Mouse (Mus musculus) cortical plate, adult 2 months (tissue): ENCODE results near the gene Kirrel. TPM values are rescaled to one million over a fixed set of nuclear protein-coding genes. Genes with fewer than 3 reads are reported as not detected.

Experiments
- H3K27ac ChIP-seq: fragments of 200-500 bp; 2 replicates; pipeline ENCODE4 v1.5.1; 2012; ENCODE audit warnings: low read length, control low read depth, inconsistent platforms; ENCODE audit not compliant: insufficient read depth
- H3K4me1 ChIP-seq: fragments of 200-500 bp; 2 replicates; pipeline ENCODE4 v1.6.1; 2011; ENCODE audit warnings: low read length; ENCODE audit not compliant: control insufficient read depth, insufficient read depth
- H3K4me3 ChIP-seq: fragments of 200-500 bp; 2 replicates; pipeline ENCODE4 v1.5.1; 2011; ENCODE audit warnings: mild to moderate bottlenecking, low read length, control low read depth; ENCODE audit not compliant: insufficient read depth
- CTCF ChIP-seq: fragments of 200-500 bp; IDR thresholded peaks from 2 replicates; pipeline ENCODE4 v1.5.1; 2011; ENCODE audit warnings: mild to moderate bottlenecking, control low read depth, low read length; ENCODE audit not compliant: insufficient read depth; ENCODE audit errors: extremely low read depth
- POLR2A ChIP-seq: fragments of 200-500 bp; IDR thresholded peaks from 2 replicates; pipeline ENCODE4 v1.6.1; 2011; ENCODE audit warnings: mild to moderate bottlenecking, low read length, control low read depth; ENCODE audit not compliant: insufficient read depth; ENCODE audit errors: extremely low read depth
- polyA plus RNA-seq: library from polyadenylated mRNA; depleted of rRNA; stranded (reverse); fragments of >200 nt; gene quantifications from 2 replicates; pipeline ENCODE4 v1.2.3, GENCODE M21; 2012

Kirrel gene
- polyA plus RNA-seq, 1 experiment: 3.1 TPM

DNA sequence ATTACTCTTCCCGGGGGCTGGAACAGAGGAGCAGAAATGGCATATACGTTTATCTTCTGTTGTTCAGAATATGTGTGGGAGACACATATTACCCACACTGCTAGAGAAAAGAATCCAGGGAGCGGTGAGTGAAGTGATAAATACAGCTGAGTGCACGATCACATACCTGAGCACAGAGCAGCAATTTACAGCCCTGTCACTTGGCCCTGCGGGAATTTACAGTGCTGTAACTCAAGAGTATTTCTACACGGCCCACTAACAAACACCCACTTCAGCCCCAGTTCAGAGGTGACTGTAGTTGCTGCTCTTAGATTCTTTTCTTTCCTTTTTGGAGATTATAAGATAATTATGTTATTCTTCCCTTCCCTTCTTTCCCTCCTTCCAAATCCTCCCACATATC, 18.8 kb upstream of the Kirrel start:
- H3K27ac ChIP-seq: no peak overlapping the region
- H3K4me1 ChIP-seq: no peaks in the 10 kb centered on the region
- TF ChIP-seq POLR2A: no peak
- TF ChIP-seq CTCF: no peak
- H3K4me3 ChIP-seq: no peak overlapping the region

DNA sequence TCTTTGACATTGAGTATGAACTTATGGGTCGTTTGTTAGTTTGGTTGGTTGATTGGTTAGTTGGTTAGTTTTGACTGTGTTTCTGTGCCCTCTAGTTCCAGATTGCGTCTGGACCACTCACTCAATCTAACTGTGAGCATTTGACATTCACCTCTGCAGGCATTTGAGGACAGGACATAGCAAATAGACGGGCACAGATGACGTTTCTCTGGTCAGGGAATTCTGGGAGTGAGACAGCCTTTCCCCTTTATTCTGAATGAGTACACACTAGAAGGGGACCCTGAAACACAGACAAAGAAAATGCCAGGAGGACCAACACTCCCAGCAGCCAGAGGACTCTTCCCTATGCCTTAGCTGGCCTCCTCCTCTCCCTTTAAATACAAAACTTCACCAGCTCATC, 2.1 kb upstream of the Kirrel start:
- Histone ChIP-seq H3K4me1 (no peaks in the 10 kb centered on the region; the same call in 1 of the 2 replicates), H3K4me3 (no peak overlapping the region), H3K27ac (no peak overlapping the region)
- TF ChIP-seq POLR2A (no peak), CTCF (no peak)

DNA sequence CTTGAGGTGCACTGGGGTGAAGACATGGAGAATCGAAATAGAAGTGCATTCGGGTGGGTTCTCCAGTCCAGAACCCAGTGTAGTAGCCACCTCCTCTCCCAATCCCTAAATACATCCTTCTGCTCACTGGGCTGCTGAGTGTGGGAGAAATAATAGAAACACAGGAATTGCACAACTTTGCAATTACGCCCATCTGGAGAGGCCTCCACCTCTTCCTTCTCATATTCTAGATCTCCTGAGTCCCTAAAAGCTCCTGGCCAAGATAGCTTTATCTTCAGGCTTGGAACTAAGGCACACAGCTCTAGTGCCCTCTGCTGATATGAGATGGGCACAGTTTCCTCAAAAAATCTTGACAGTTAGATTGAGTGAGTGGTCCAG, 880 bp upstream of the Kirrel start:
- H3K4me3 ChIP-seq: no peak overlapping the region
- no peaks in the 10 kb centered on the region; the same call in 1 of the 2 replicates for H3K4me1 ChIP-seq
- no peak overlapping the region for H3K27ac ChIP-seq
- peak; percentile 72 for TF ChIP-seq CTCF
- no peak for TF ChIP-seq POLR2A

DNA sequence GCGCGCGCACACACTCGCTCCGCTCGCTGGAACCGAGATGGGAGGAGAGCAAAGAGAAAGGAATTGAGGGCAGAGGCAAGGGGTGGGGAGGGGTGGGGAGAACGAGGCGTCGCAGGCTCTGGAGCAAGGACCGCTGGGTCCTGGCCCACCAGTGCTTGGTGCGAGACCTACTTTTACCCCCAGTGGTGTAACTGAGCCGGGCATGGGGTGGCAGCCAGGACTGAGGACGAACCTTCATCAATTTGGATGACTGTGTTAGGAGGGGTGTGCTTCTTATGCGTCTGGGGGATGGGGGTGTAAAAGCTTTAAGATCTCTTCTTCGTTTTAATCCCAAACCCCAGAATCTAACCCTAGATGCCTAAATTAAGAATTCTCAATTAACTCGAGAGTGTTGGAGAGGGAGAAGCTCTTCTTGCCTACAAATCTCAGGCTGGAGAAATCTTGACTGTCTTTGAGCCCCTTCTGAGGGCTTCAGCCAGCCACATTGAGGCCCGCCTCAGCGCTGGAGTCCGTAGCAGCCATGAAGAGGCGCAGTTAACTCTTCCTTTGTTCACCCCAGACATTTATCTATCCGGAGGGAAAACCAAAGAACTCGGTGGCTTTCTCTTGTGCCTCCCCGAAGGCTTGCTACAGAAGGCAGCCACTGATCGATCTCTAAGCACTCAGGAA, 356 bp upstream of the Kirrel start:
- Histone ChIP-seq H3K27ac (no peak overlapping the region), H3K4me1 (no peaks in the 10 kb centered on the region; the same call in 1 of the 2 replicates), H3K4me3 (peak overlapping the region; percentile 44)
- TF ChIP-seq CTCF: no peak
- TF ChIP-seq POLR2A: no peak

DNA sequence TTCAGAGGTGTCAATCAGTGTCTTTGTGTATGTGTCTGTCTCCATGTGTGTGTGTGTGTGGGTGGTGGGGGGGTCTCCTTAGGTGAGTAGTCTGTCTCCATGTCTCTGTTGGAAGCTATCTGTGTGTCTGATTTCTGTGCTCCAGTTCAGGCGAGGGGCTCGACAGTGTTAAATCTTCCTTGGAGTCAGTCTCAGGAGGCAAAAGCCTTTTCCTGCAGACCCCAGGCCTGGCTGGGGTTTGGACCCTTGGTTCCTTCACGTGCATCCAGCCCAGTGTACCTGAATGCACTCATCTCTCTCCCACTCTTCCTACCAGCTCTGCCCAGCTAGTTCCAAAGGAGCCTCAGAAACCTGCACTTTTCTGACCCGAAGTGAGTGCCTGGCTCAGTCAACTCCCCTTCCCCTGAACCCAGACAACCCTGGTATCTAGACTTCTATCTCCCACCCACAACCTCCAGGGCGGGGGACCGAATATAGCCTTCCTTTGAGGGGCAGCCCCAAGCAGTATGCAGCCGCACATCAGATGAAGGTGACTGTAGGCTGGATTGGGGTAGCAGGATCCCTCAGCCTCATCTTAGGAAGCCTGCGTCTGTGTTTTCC, 961 bp downstream of the Kirrel start:
- H3K27ac ChIP-seq: no peak overlapping the region
- H3K4me1 ChIP-seq: no peaks in the 10 kb centered on the region; the same call in 1 of the 2 replicates
- TF ChIP-seq POLR2A: no peak
- TF ChIP-seq CTCF: no peak
- H3K4me3 ChIP-seq: peak overlapping the region; percentile 44

DNA sequence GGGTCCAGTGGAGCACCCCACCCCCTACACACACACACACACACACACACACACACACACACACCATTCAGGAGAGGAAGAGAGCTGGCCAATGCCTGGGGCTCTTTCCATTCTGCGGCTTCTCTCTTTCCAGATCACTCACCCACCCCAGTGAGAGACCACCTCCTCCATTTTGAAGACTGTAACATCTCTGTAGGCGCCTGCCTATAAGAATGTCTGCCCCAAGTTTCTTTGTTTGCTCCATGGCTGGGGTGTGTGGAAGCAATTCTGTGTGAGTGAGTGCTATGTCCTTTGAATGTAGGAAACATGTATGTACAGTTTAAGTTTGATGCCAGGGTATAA, 1.5 kb downstream of the Kirrel start:
- Histone ChIP-seq H3K4me1 (no peaks in the 10 kb centered on the region; the same call in 1 of the 2 replicates), H3K4me3 (peak overlapping the region; percentile 25), H3K27ac (no peak overlapping the region)
- TF ChIP-seq POLR2A: no peak
- no peak for TF ChIP-seq CTCF

DNA sequence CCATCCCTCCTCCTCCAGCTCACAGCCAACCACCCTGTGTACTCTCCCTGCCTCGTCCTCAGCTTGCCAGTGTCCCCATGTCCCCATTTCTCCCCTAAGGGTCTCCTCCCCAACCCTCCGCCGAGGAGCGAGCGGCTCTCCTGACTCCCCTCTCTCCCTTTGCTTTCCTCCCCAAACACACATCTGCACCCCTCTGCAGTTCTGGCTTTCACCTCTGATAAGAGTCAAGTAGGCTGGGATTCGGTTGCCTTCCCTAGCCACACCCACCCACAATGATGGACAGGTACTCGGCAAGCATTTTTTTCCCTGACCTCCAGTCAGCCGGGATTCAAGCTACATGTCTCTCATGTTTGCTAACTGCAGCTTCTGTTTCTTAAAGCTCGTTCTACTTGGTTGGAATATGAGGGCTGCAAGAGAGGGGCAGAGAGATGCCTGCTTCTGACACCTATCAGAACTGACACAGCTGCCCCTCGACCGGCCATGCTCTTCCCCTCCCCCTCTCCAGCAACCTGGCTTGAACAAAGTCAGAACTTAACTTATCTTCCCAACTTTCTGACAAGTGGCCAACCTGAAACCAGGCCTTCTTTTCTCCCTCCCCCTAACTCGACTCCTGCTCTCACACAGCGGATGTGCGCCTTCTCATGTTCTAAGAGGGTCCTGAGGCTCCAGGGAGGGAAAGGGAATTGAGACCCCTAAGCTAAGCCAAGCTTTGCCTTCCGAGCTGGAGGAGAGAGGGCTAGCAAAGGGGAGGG, 2.0 kb downstream of the Kirrel start:
- H3K4me1 ChIP-seq: no peaks in the 10 kb centered on the region; the same call in 1 of the 2 replicates

DNA sequence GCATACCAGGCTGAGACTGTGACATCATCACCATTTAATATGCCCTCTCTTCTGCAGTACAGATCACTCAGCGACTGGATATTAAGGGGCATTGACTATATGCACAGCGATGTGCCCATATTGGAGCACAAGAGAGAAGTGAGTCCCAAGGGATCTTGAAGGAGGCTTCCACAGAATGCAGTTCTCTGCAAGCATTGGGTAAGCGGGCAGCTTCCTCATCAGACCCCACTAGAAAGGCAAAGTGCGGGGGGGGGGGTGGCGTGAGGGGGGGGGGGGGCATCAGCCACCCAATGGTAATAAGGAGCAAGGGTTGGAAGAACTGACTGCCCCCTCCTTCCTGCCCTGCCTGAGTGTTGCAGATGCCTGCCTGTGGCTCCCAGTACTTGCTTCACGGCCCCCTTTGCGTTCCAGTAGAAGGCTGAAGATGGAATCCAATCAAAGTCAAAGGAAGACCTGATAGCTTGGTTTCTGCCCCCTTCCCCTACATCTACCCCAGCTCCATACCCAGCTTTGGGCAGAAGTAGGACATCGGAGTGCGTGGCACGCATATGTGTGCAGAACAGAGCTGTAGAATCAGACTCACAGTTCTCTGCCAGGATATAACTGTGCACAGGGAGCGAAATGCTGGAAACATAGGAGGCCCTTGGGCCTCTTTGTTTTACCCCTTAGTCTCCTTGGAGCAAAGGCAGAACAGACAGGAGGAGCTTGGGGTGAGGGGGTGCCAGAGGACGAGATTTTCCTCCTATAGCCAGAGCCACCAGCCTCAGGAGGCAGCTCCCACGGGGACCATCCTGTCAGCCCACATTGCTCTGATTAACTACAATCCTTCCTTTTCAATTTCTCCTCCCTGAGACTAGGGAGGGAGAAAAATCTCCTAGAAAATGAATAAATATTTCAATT, 3.1 kb downstream of the Kirrel start:
- H3K4me3 ChIP-seq: peak overlapping the region; percentile 25; the same call in 1 of the 2 replicates
- TF ChIP-seq POLR2A: no peak
- TF ChIP-seq CTCF: no peak
- H3K27ac ChIP-seq: no peak overlapping the region
- no peaks in the 10 kb centered on the region; the same call in 1 of the 2 replicates for H3K4me1 ChIP-seq

More for the DNA sequence above, 2.0 kb downstream of the Kirrel start:
- no peak overlapping the region for H3K27ac ChIP-seq
- TF ChIP-seq POLR2A (no peak), CTCF (no peak)
- peak overlapping the region; percentile 25 for H3K4me3 ChIP-seq

DNA sequence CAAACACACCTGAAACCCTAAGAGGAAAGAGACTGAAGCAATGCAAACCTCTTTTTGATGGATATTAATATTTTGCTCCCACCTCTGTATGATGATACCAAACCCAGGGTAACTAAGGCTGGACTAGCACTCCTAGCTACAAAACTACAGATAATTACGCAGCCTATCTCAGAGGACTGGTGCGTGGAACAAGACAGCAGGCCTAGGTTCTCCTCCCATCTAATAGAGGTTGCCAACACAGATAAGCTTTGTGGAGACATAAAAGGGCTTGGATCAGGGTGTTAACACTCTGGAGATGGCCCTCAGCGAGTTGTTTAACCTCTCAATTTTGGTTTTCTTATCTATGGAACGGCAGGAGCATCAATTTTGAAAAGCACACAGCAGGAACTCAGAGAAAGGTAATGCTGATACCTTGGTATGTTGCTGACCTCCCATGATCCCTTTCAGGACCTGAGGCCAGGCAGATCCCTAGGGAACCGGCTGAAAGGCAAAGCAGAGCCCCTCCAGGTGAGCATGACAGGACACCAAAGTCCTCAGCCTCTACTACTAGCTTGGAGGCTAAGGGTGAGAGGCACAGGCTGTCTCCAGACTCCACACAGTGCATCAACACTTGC, 5.0 kb downstream of the Kirrel start:
- TF ChIP-seq POLR2A (no peak), CTCF (no peak)
- Histone ChIP-seq H3K27ac (no peak overlapping the region), H3K4me1 (no peaks in the 10 kb centered on the region), H3K4me3 (no peak overlapping the region)
